Mouse (Mus musculus) cerebellum, adult 2 months (tissue): ENCODE data around the gene Arhgef3.

ENCODE experiments used
- CTCF ChIP-seq: fragments of 200-500 bp; IDR thresholded peaks from 2 replicates; pipeline ENCODE4 v1.5.1; 2011; ENCODE audit warnings: low read depth, mild to moderate bottlenecking, control low read depth, low read length, moderate library complexity, borderline replicate concordance; ENCODE audit not compliant: insufficient read depth
- POLR2A ChIP-seq: fragments of 200-500 bp; IDR thresholded peaks from 2 replicates; pipeline ENCODE4 v1.6.1; 2011; ENCODE audit warnings: low read length, control low read depth, borderline replicate concordance; ENCODE audit not compliant: insufficient read depth

- TF ChIP-seq CTCF (no peak), POLR2A (no peak)
Observed at GRCm38 (mm10) chr14:27182059-27182458, 67.4 kb downstream of the Arhgef3 start.
